Mouse (Mus musculus) gonadal fat pad, adult 2 months (tissue): Measurements from ENCODE around the gene Myh3. TPM values are rescaled to one million over a fixed set of nuclear protein-coding genes. Genes with fewer than 3 reads are reported as not detected.

Experiments used
- DNase-seq: peaks from one replicate; pipeline ENCODE4 v3.0.0-alpha.2; 2012; ENCODE audit warnings: low read depth
- polyA plus RNA-seq: library from polyadenylated mRNA; depleted of rRNA; stranded (reverse); fragments of >200 nt; gene quantifications from 2 replicates; pipeline ENCODE4 v1.2.3, GENCODE M21; 2012; rRNA removed

Myh3 gene
- polyA plus RNA-seq, result not detected in 2 replicates

DNA sequence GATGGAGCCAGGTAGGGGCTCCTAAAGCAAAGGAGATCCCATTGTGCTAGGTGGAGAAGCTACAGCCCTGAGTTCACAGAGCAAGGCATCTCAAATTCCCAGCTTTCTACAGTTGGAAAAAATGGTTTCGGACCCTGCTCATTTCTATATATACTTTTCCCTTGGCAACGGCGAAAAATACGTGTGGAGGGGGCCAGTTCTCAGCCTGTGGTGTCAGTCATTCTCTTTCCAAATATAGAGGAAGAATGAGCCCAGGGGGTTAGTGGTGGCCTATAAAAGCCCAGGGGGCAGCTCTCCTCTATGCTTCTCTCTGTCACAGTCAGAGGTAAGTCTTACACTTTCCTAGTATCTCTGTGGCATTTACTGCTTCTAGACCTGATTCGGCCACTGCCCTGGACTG is at the start of gene Myh3:
Gene Myh3 (plus strand): TSS at position 301 of the 400 bp plus-strand sequence.
- no peak for DNase-seq

GRCm38 (mm10) chr11:67030904-67031602 is 47.0 kb upstream of the Myh3 start:
- DNase-seq, result no peak

GRCm38 (mm10) chr11:67031603-67031915 is 46.5 kb upstream of the Myh3 start:
- no peak for DNase-seq

GRCm38 (mm10) chr11:67034775-67035485 is 43.2 kb upstream of the Myh3 start:
- DNase-seq, result no peak

DNA sequence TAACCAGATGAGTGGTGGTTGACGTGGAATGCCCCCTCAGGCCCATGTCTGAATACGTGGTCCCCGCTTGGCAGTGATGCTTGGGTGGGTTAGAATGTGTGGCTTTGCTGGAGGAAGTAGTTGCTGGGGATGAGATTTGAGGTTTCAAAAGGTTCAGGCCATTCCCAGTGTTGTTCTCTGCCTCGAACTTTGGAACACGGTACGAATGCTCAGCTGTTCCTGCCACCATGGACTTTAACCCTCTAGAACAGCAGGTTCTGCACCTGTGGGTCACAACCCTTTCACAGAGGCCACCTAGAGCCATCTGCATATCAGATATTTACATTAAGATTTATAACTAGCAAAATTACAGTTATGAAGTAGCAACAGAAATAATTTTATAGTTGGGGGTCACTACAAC is 41.9 kb upstream of the Myh3 start:
- no peak for DNase-seq

DNA sequence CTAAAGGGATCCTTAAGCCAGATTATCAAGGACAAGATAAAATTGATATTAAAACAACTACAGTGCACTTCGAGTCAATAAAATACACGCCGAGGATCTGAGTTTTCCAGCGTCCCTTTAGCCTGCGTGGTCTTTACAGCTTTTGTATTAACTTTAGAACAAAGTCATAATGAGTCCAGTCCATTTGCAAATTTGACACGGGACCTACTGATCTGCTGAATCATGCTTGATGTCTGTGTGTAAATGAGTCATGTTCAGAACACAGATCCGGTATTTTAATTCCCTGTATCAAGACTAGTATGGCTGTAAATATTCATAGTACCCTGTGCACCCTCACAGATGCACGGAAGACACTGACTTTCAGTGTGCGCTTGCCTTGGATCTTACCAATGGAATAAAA is 41.2 kb upstream of the Myh3 start:
- no peak for DNase-seq

- no peak for DNase-seq
Measured at GRCm38 (mm10) chr11:67039799-67040198, 38.3 kb upstream of the Myh3 start.

GRCm38 (mm10) chr11:67040483-67040882 is 37.6 kb upstream of the Myh3 start:
- DNase-seq, result no peak

GRCm38 (mm10) chr11:67043007-67043406 is 35.1 kb upstream of the Myh3 start:
- no peak for DNase-seq

DNA sequence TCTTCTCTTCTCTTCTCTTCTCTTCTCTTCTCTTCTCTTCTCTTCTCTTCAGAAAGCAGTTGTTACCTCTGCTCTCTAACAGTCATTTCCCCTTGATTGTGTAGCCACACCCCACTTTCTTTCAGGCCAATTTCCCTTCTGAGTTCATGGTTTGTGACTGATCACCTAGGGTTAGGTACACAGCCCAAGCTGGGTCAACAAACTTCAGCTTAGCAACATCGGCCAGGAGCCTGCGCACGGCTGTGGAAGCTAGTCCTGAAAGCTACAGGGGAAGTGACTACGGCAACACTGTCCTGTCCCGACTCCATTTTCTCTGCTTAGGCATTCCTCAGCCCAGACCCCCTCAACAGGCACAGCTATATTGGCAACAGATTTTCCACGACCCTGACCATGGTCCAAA is 33.1 kb upstream of the Myh3 start:
- DNase-seq, result no peak

DNA sequence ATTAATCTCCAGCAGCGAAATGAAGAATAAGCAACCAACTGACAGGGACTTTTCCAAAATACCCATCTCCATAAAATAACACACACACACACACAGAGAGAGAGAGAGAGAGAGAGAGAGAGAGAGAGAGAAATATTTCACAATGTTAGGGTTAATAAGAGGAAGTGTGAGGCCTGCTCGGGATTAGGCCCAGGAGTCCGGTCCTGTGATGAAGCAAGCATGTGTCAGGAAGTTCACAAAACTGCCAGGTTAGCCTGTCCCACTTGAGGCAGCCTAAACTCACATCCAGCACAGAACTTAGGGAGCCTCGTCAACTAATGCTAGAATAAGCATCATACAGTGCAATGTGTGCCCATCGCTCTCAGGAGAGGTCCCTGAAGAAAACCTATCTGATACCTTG is 30.9 kb upstream of the Myh3 start:
- no peak for DNase-seq

- no peak for DNase-seq
Measured at GRCm38 (mm10) chr11:67048496-67048895, 29.6 kb upstream of the Myh3 start.

DNA sequence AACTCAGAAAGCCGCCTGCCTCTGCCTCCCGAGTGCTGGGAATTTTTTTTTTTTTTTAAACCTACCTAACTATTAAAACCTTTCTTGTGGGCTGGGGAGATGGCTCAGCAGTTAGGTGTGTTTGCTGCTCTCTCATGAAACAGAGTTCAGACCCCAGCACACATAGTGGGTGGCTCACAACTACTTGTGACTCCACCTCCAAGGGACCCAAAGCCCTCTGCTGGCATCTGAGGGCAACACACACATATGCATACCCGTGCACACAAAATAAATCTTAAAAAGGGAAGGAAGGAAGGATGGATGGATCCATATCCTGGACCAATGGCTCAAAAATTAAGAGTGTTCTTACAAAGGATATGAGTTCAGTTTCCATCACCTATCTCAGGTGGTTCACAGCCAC is 28.8 kb upstream of the Myh3 start:
- DNase-seq, result no peak

- no peak for DNase-seq
Measured at GRCm38 (mm10) chr11:67051676-67052320, 26.3 kb upstream of the Myh3 start.

GRCm38 (mm10) chr11:67052321-67052952 is 25.7 kb upstream of the Myh3 start, which contains the start of the genes Adprm and Sco1:
TSS of gene Adprm (minus strand) at chr11:67052594.
TSS of gene Sco1 (plus strand) at chr11:67052670.
- peak; percentile 58 for DNase-seq

- no peak for DNase-seq
Measured at GRCm38 (mm10) chr11:67054754-67055365, 23.2 kb upstream of the Myh3 start.

GRCm38 (mm10) chr11:67061311-67061710 is 16.8 kb upstream of the Myh3 start:
- no peak for DNase-seq

DNA sequence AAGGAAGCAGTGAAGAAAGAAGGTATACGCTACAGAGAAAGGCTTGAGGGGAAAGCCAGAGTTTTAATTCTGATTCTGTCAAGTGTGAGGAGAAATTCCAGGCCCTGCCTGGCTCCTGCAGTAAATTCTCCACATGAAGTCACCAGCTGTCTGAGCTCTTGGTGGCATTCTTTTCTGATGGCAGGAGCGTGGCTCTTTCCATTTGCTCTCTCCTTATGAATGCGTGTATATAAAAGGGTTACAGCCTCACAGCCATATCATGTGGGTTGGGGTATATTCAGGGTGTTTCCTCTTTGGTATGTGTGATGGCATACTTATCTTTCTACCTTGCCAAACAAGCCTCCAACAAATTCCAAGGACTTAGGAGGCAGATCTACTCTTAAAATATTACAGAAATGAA is 15.4 kb upstream of the Myh3 start:
- DNase-seq, result no peak

- DNase-seq, result no peak
Measured at GRCm38 (mm10) chr11:67067741-67068140, 10.4 kb upstream of the Myh3 start.

- DNase-seq, result no peak
Measured at GRCm38 (mm10) chr11:67072615-67073130, 5.4 kb upstream of the Myh3 start.

DNA sequence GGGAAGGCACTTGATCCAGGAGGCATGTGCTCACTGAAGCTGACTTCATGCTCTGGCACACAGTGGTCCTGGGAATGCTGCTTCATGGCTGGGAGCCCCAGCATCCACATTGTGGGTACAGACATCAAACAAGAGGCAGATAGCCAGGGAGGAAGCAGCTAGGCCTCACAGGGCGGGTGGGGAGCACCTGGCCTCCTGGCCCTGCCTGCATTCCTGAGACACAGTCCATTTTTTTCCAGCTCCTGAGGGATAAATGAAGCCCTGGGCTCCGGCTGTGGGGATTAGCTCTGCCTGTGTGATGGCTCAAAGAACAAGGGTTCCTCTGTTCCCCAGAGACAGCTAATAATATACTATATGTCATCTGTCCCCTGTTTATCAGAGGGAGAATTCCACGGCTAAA is 3.1 kb upstream of the Myh3 start:
- no peak for DNase-seq

DNA sequence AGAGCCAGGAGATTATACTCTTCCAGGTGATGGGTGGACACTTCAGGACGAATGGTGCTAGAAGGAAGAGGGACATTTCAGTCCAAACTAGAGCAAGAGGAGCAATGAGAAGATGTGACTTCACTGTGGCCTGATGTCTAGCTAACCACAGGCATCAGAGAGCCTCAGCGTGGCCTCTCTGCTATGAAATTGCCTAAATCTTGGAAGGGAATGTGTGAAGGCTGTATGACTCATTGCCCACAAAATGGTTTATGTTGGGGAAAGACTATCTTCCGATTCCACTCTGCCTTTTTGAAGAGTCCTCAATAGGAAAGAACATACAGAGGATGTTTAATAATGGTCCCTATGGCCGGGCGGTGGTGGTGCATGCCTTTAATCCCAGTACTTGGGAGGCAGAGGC is 1.3 kb upstream of the Myh3 start:
- no peak for DNase-seq
